Mouse (Mus musculus) 416B (cell line): ENCODE measurements around the gene Cd3d.

Experiments used
- DNase-seq: peaks from one replicate; pipeline ENCODE4 v3.0.0; 2011; ENCODE audit warnings: low read depth

Gene Cd3d

GRCm38 (mm10) chr9:44993268-44993667, 11.7 kb downstream of the Cd3d start:
- DNase-seq = peak; percentile 55

- DNase-seq = no peak
Observed at GRCm38 (mm10) chr9:44994962-44995361, 13.4 kb downstream of the Cd3d start.

DNA sequence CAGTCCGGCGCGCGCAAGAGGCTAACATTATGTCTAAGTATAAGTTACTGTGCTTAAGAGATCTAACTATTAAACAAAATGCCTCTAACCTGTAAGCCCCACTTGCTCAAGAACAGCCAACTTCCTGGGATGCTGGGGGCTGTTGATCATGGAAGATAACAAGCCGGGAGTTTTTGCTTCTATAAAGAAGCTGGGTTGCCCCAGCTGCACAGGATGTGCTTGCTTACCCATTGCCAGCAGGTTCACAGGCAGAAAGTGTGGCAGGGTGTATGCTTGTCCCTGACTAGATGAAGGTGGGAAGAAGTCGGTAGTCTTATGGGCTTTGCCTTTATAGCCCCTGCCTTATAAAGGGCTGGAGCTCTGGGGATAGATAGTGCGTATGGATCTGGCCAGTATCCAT, 15.0 kb downstream of the Cd3d start:
- DNase-seq = no peak

DNA sequence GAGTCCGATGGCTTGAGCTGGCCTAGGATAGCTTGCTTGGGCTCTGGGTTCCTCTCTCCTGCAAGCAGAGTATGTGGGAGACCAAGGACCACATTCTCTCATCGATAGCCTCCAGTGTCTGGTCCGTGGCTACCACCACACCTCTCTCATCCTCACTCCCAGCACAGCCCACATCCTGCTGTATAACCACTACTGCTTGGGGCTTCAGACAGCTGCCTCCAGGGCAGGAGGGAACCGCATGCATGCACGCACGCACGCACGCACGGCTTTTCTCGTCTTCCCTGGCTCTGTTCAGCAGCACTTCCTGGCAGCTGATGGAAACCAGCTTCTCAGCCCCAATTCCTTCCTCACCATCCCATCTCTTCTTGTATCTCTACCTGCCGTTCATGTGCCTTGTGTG, 16.6 kb downstream of the Cd3d start:
- DNase-seq = peak; percentile 30

GRCm38 (mm10) chr9:44999171-44999570, 17.6 kb downstream of the Cd3d start:
- DNase-seq = peak; percentile 24

GRCm38 (mm10) chr9:44999776-45000175, 18.2 kb downstream of the Cd3d start:
- no peak for DNase-seq

DNA sequence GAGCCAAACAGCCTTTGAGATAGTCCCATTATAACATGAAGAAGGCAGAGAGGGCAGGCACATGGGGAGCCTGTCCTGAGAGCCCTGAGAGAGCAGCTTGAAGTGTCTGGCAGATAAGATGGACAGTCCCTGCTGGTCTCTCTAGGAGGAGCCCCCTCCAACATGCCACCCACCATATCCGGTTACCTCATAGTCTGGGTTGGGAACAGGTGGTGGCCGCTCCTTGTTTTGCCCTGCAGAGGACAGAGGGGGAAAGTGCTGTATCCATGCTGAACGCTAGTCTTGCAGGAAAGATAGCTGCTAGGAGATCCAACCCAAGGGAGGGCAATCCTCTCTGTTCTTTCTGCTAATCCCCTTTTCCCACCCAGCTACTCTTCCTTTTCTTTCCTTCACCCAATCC, 18.7 kb downstream of the Cd3d start:
- DNase-seq = no peak

DNA sequence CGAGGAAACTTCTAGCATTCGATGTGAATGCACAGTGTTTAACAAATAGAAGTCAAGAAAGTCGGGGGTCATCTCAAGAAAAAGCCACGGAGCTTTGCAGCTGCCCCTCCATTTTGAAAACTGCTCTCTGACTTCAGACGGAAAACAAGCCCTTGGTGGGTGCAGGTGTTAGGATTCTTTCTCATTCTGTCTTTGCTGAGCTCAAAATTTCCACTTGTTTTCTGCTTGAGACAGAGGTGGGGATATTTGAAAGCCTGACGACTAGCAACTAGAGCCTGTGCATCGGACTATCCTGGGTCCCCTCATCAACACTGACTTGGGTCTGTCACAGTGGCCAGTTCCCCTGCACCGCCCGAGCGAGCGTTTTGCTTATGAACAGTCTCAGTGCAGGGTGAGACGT, 25.8 kb downstream of the Cd3d start:
- no peak for DNase-seq

- DNase-seq = no peak
Observed at GRCm38 (mm10) chr9:45008342-45008741, 26.8 kb downstream of the Cd3d start.

DNA sequence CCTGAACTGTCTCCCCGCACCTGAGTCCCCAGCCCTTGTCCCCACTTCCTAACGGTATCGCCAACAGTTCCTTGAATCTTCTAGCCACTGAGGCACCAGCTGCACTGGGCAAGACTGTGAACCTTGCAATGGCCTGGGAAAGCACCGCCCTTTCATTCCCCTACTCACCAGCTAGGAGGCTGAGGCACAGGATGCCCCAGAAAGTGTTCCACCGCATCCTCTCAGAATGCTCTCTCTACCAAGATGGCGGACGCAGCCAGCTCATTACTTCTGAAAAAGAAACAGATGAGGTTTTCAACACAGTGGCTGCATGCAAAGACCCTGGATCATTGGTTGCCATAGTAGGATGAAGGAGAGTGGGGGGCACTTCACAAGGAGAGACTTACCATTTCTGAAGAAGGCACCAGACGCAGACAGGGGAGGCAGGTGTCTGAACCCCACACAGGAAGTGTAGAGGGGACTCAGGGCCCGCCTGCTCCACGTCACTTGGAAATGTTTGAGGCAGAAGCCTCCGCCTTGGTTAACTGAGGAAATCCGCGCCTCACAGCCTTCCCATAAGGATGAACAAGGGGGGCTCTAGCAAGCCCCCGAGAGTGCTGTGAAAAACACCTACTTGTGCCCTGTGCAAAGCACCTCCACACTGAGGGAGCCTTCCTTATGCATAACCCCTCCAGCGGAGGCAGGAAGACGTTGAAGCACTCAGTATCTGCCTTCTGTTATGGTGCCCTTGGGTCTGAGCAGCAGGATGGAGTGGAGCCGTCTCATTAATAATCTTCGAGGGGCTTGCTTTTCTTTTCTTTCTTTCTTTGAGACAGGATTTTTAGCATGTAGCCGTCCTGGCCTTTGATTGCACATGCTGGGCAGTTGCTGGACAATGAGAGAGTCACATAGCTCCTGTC, 27.8 kb downstream of the Cd3d start, which contains the start of gene Cd3e:
Gene Cd3e, minus strand, starts transcription at position 448 of the 899 bp plus-strand sequence.
- DNase-seq = no peak

DNA sequence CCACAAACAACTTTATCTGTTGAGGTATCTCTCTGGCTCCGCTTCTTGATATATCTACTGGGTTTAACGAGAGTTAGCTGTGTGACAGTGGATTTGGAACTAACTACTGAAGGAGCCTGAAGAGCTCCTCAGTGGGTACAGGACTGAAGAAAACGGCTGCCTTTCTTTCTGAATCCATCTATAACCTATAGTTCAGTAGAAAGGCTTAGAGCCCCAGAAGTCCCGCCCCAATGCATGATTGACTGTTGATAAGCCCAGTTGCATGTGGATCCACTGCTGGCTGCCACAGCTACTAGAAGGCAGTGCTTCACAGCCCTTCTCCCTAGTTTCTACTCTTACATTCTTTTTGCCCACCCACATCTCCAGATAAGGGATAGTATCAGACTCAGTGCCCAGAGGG, 28.9 kb downstream of the Cd3d start:
- peak; percentile 29 for DNase-seq

DNA sequence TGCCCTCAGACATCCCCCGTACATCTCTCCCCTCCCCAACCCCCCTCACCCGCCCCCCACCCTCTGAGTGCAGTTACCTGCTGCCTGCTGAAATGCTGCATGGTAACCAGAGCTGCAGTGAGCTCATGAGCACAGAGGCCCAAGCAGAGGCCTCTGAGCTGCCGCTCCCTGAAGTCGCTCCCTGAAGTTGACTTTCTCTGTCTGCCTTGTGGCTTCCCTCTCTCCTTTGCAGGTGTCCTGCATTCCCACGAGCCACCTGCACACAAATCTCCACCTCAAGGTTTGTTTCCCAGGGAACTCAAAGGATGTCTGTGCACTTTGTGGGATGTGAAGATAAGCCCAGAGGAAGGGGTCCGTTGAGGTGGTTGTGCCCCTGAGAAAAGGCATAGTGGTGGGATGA, 29.7 kb downstream of the Cd3d start:
- DNase-seq = no peak

- peak; percentile 56 for DNase-seq
Observed at GRCm38 (mm10) chr9:45014879-45015278, 33.3 kb downstream of the Cd3d start.

DNA sequence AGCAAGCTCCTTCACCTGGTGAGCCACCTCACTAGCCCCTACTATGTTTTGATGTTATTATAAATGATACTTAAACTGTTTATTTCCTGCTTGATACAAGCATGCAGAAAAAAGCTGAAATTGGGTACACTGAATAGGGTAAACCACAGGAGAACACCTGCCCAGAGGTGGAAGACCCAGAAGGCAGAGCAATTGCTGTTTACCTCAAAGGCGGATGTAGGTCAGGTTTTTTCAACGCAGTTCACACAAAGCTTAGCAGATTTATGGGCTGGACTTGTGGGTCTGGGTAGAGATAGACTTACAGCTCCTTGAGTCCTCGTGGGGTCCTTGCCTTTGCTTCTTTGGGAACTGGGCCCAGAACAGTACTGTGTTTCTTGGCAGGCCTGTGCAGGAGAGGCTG, 34.3 kb downstream of the Cd3d start:
- no peak for DNase-seq

GRCm38 (mm10) chr9:45018031-45018430, 36.4 kb downstream of the Cd3d start:
- no peak for DNase-seq

DNA sequence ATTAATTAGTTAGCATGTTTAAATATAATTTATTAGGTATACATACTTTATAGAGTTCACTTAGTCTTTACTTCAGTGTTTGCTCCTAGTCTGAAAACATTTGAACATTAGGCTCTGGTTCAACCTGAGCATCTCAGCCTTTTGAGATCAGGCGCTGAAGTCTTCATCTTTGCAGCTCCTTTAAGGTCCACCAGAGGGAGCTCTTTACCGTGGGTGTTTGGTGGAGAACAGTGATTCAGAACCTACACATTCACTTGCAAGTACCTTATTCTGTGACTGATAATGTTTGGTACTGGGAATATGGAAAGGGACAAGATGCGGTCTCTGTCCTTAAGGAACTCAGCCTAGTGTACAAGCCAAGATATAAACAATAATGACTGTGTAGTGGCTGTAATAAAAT, 41.2 kb downstream of the Cd3d start:
- peak; percentile 77 for DNase-seq

- no peak for DNase-seq
Observed at GRCm38 (mm10) chr9:45023638-45024037, 42.1 kb downstream of the Cd3d start.

DNA sequence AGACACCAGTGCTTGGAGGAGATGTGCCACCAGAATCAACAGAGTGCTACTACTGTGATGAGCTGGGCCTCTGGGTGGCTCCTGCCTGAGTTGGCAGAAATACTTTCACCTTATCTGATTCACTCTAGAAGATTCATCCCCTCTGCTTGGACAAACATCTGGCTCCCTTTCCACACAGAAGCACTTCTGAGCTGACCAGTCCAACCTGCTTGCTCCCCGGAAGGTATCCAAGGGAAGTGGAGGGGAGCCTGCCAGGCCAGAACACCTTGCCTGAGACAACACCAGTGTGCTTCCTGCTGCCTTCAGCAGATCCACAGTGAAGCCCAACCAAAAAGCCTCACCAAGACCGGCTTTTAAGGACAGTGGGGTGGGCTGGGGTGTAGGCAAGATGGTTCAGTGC, 42.6 kb downstream of the Cd3d start:
- no peak for DNase-seq

DNA sequence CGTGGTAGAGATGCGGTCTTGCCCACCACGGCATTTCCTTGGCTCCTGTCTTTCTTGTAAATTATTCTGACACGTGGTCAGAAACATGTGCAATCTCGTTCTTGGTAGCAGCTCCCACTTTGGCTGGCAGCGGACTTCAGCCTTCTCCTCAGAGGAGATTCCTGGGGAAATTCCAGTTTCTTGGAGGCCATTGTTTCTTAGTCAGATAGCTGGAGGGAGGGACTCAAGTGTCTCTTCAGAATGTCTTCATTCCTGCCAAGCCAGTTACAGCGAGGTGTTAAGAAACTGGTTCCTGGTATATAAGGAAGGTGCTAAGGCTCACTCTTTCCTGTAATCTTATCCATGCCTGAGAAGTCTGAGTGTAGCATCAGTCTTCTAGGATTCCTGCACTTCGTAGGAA, 45.8 kb downstream of the Cd3d start:
- no peak for DNase-seq

GRCm38 (mm10) chr9:45030341-45030740, 48.8 kb downstream of the Cd3d start:
- DNase-seq = no peak

GRCm38 (mm10) chr9:45032261-45032660, 50.7 kb downstream of the Cd3d start:
- DNase-seq = no peak

DNA sequence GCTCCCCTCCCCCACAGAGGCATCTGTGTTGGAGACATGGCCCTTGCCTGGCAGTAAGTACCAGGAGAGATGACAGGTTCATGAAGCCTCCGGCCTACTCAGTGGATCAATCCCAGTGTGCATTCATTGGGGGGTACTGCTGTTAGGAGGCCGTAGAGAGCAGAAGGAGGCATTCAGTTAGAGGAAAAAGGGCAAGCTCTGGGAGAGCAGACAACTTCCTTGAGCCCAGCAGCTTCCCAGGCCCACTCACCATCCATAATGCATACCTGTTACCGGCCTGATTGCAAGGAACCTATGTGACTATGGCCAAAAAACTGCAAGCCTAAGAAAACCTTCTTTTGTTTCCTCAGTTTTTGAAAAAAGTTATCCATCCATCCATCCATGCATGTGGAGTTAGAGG, 52.9 kb downstream of the Cd3d start:
- DNase-seq = no peak
